Mouse (Mus musculus): ENCODE data around the gene Btd. TPM values are rescaled to one million over a fixed set of nuclear protein-coding genes. Genes with fewer than 3 reads are reported as not detected.

Btd gene
- polyA plus RNA-seq, 1 experiment, result 10.5 TPM

DNA sequence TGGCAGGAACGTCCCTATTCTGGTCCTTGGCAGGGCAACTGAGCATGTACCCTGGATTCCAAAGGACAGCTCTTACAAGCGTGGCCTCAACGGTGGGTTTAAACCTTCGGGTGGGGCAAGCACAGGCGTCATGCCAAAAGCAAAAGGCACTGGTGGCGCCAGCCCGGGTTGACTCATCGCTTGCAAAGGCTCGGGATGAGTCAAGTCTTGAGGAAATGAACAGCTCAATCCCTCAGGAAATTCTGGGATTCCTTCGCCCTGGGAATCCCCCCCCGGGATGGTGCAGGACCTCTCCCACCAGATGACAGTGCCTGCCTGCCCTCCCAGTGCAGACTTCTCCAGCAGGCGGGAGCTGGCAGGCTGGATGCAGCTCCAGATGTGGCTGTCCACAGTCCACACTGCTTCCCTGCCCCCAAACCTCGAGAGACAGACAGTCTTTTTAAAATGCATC lies 28.4 kb downstream of the Btd start:
- H3K4me3 ChIP-seq (replicated peaks), result peak overlapping the region; percentile 89
- no peaks in the 10 kb centered on the region for H3K27me3 ChIP-seq (replicated peaks)
- peaks cover 95% of the 10 kb centered on the region for H3K4me1 ChIP-seq
- 0 out of 2 replicates have a peak, but pooled peaks cover 5% of the 10 kb centered on the region for H3K9me3 ChIP-seq
- peaks cover 34% of the 10 kb centered on the region for H3K36me3 ChIP-seq (replicated peaks; ENCODE audit: low read length)
- TF ChIP-seq GATA1 (IDR thresholded peaks at IDR 0.05; ENCODE audit: borderline replicate concordance, low read length) (no peak), FLI1 (IDR thresholded peaks at IDR 0.05; ENCODE audit: low read length) (no peak)

DNA sequence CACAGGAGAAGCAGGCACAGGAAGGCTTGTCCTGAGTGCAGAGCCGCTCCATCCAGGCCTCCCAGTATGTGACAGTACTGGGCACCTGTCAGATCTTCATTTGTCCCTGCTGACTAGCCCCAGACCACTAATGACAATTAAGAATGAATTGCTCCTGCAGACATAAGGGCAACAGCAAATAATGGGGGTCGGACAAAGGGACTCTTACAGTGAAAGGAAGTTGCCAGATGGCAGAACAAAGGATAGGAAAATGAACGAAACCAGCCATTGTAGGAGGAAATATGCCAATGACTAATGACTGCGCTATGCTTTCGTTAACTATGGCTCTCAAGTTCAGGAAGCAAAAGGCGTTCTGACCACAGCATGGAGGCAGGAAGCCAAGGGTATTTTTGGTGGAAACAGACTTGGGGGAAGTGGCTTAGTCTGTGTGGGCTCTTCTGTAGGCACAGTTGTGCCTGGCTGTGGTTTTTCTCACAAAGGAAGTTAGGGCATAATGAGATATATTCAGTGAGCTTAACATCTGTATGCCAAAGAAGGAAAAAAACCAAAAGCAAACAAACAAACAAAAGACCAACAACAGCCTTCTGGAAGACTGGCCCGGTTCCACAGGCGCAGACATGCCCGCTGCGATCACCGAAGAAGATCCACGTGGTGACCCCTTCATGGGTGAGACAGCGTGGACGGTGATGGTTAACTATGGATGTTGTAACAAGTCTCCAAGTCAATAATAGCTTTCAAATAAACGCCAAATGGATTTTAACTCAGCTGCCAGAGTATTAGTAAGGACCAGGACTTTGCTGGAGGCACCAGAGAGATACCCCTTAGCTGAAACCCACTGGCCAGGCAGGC lies 29.0 kb downstream of the Btd start:
- TF ChIP-seq GATA1 (IDR thresholded peaks at IDR 0.05; ENCODE audit: borderline replicate concordance, low read length) (no peak; the same call in 2 of the 3 replicates), FLI1 (IDR thresholded peaks at IDR 0.05; ENCODE audit: low read length) (peak; percentile 60; the same call in 1 of the 2 replicates)
- H3K4me1 ChIP-seq, result peaks cover 88% of the 10 kb centered on the region
- H3K27me3 ChIP-seq (replicated peaks), result no peaks in the 10 kb centered on the region
- 0 out of 2 replicates have a peak, but pooled peaks cover 5% of the 10 kb centered on the region for H3K9me3 ChIP-seq
- peak overlapping the region; percentile 89 for H3K4me3 ChIP-seq (replicated peaks)
- peaks cover 34% of the 10 kb centered on the region for H3K36me3 ChIP-seq (replicated peaks; ENCODE audit: low read length)

DNA sequence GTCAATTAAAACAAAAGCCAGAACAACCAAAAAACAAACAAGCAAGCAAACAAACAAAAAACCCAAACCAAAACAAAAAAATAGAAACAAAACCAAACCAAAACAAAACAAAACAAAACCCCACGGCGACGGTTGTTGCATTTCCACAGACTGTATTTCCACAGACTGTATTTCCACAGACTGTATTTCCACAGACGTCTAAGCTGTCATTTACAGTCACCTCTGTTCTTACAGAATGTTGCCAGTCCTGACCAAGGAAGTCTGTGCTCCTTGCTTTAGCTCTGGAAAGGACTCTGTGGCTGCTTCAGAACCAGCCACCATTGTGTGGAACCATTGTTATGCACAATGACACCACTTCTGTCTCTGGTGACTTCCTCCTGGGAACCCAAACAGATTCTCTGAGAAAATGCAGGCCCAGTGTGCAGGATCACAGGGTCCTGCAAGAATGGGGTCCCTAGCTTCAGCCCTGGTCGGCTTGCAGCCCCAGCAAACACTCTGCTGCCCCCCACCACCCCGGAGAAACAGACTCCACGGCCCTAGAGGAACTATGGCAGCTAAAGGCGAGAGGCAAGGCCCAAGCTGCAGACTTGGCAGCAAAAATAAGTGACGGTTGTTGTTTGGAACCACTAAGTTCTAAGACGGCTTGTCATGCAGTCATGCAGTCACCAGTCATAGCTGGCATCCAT lies 30.9 kb downstream of the Btd start:
- no peak overlapping the region for H3K4me3 ChIP-seq (replicated peaks)
- H3K4me1 ChIP-seq, result peaks cover 70% of the 10 kb centered on the region
- no peak for TF ChIP-seq FLI1 (IDR thresholded peaks at IDR 0.05; ENCODE audit: low read length)
- no peak for TF ChIP-seq GATA1 (IDR thresholded peaks at IDR 0.05; ENCODE audit: borderline replicate concordance, low read length)

DNA sequence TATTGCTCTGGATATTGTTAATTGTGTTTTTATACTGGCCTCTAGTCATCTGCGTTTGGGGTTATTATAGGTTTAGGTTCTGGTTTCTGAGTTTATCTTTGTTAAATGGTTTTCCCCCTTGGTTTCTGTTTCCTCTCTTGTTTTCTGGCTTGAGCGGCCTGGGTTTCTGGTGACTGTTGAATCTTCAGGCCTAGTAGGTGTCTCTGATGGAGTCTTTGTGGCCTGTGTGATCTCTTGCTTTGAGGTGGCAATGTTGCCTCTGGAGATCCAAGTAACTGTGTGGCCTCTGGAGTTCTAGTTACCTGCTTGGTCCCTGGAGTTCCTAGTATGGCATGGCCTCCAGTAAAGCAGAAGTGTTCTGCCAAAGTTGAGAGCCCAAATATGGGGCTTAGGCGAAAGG lies 39.8 kb downstream of the Btd start:
- peaks cover 65% of the 10 kb centered on the region for H3K4me1 ChIP-seq
- no peaks in the 10 kb centered on the region for H3K9me3 ChIP-seq
- H3K4me3 ChIP-seq (replicated peaks), result no peak overlapping the region
- no peaks in the 10 kb centered on the region for H3K36me3 ChIP-seq (replicated peaks; ENCODE audit: low read length)
- H3K27me3 ChIP-seq (replicated peaks), result no peaks in the 10 kb centered on the region
- no peak for TF ChIP-seq FLI1 (IDR thresholded peaks at IDR 0.05; ENCODE audit: low read length)
- no peak for TF ChIP-seq GATA1 (IDR thresholded peaks at IDR 0.05; ENCODE audit: borderline replicate concordance, low read length)

More for the DNA sequence above, 30.9 kb downstream of the Btd start:
- no peaks in the 10 kb centered on the region for H3K27me3 ChIP-seq (replicated peaks)
- peaks cover 16% of the 10 kb centered on the region for H3K36me3 ChIP-seq (replicated peaks; ENCODE audit: low read length)
- 0 out of 2 replicates have a peak, but pooled peaks cover 3% of the 10 kb centered on the region for H3K9me3 ChIP-seq

DNA sequence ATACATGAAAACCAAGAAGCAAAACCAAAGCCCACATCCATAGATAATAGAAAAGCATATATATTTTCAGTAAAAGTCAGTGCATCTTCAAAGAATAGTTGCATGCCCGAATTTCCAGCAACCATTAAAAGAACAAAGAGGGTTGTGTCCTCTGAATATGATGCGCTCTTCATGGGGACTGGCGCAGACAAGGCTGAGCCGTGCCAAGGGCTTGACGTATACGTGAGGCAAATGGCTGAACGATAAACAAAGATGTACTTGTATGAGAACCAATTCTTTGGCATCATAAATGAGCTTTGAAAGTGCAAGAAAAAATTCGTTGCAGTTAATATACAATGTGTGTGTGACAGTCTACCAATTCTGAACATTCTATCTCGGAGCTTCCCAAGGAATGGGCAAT lies 40.5 kb downstream of the Btd start:
- H3K9me3 ChIP-seq, result no peaks in the 10 kb centered on the region
- H3K4me3 ChIP-seq (replicated peaks), result no peak overlapping the region
- H3K4me1 ChIP-seq, result peaks cover 72% of the 10 kb centered on the region
- H3K36me3 ChIP-seq (replicated peaks; ENCODE audit: low read length), result no peaks in the 10 kb centered on the region
- H3K27me3 ChIP-seq (replicated peaks), result no peaks in the 10 kb centered on the region
- TF ChIP-seq GATA1 (IDR thresholded peaks at IDR 0.05; ENCODE audit: borderline replicate concordance, low read length), result no peak
- no peak for TF ChIP-seq FLI1 (IDR thresholded peaks at IDR 0.05; ENCODE audit: low read length)

DNA sequence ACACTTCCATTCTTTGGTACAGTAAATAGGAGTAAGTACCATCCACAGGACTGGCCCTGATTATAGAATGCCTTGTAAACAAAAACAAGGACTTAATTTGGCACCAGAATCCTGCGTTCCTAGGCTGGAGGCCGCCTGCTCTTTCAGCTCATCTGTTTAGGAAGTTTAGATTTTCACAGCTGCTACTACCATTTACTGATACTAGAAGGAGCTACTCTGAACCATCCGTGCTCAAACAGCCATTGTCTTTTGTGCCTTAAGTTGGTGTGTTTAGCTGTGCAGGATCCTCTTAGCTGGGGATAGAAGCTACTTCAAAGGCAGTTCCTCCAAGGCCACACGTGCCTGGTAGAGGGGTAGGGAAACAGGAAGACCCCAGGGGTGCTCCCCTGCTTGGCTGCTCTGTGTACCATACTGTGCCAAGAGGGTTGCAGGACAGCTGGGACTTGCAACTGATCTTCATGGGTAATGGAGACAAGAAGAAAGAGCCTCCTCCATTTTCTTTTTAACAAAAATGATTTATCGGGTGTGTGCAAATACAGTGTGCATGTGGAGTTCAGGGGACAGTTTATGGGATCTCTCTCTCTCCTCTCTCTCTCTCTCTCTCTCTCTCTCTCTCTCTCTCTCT lies 41.2 kb downstream of the Btd start:
- H3K9me3 ChIP-seq, result no peaks in the 10 kb centered on the region
- no peak overlapping the region for H3K4me3 ChIP-seq (replicated peaks)
- no peaks in the 10 kb centered on the region for H3K27me3 ChIP-seq (replicated peaks)
- TF ChIP-seq GATA1 (IDR thresholded peaks at IDR 0.05; ENCODE audit: borderline replicate concordance, low read length) (no peak), FLI1 (IDR thresholded peaks at IDR 0.05; ENCODE audit: low read length) (no peak)
- H3K36me3 ChIP-seq (replicated peaks; ENCODE audit: low read length), result no peaks in the 10 kb centered on the region
- peaks cover 79% of the 10 kb centered on the region for H3K4me1 ChIP-seq

DNA sequence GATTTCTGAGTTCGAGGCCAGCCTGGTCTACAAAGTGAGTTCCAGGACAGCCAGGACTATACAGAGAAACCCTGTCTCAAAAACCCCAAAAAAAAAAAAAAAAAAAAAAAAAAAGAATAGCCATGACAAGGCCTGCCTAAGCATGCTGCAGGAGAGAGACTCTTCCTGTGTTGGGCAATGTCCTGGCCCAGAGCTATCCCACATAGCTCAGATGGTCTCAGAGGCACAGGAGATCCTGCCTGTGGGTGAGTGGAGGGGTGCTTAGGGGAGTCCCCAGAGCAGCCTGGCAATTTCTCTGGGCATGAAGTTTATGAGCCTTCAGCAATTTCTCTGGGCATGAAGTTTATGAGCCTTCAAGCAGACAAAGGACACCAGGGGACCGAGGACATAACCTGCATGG lies 42.8 kb downstream of the Btd start:
- no peak for TF ChIP-seq GATA1 (IDR thresholded peaks at IDR 0.05; ENCODE audit: borderline replicate concordance, low read length)
- no peak for TF ChIP-seq FLI1 (IDR thresholded peaks at IDR 0.05; ENCODE audit: low read length)
- Histone ChIP-seq H3K36me3 (replicated peaks; ENCODE audit: low read length) (no peaks in the 10 kb centered on the region), H3K9me3 (no peaks in the 10 kb centered on the region), H3K4me3 (replicated peaks) (peak overlapping the region; percentile 29), H3K27me3 (replicated peaks) (no peaks in the 10 kb centered on the region), H3K4me1 (peaks cover 92% of the 10 kb centered on the region)

DNA sequence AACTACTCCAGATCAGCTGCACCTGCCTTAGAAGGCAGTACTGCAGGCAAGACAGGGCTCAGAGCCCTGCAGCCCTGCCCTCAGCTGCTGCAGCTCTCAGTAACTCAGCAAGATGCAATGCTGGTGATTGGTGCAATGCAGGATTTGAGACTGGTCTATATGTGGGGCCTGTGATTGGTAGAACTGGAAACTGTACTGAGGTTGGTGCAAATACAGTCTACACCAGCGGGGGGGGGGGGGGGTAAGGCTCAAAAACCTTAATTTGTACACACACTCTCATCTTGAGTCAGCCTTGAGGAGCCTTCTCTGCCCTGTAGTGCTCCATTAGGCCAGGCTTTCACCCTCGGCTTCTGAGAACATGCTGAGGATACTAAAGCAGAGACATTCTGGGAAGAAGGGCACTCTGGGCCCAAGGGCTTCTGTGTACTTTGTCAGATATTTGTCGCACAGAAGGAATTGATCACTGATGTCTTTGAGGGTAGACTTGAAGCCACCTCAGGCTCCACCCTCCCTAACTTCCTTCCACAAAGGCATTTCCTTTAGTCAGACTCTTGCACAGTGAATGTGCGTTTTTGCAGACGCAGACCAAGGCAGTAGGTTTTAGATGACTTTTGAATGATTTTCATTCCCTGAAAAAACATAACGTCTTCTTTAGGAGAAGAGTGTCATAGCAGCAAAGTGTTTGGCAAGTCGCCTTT lies 43.7 kb downstream of the Btd start:
- TF ChIP-seq FLI1 (IDR thresholded peaks at IDR 0.05; ENCODE audit: low read length) (no peak), GATA1 (IDR thresholded peaks at IDR 0.05; ENCODE audit: borderline replicate concordance, low read length) (no peak)
- H3K27me3 ChIP-seq (replicated peaks), result no peaks in the 10 kb centered on the region
- H3K36me3 ChIP-seq (replicated peaks; ENCODE audit: low read length), result no peaks in the 10 kb centered on the region
- peaks cover 95% of the 10 kb centered on the region for H3K4me1 ChIP-seq
- peak overlapping the region; percentile 81 for H3K4me3 ChIP-seq (replicated peaks)
- H3K9me3 ChIP-seq, result no peaks in the 10 kb centered on the region

DNA sequence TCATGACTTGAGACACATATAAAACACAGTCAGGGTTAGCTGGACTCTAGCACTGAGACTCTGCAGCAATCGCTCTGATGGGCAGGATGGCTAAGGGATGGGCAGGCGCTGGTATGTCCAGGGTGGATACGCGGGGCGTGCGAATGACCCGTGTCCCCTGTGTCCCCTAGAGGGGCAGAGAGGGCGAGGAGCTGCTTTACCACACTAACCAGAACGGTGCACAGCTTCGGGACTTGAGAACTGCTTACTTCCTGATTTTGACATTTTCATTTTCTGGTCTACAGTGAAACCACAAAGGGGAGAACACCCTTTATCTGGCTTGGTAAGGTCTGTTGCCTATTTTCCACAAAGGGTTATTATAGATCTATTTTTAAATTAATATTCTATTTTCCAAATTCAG lies 44.9 kb downstream of the Btd start:
- TF ChIP-seq GATA1 (IDR thresholded peaks at IDR 0.05; ENCODE audit: borderline replicate concordance, low read length) (no peak), FLI1 (IDR thresholded peaks at IDR 0.05; ENCODE audit: low read length) (no peak)
- H3K27me3 ChIP-seq (replicated peaks), result no peaks in the 10 kb centered on the region
- peaks cover 2% of the 10 kb centered on the region for H3K36me3 ChIP-seq (replicated peaks; ENCODE audit: low read length)
- no peaks in the 10 kb centered on the region for H3K9me3 ChIP-seq
- peak overlapping the region; percentile 87 for H3K4me3 ChIP-seq (replicated peaks)
- peaks cover 96% of the 10 kb centered on the region for H3K4me1 ChIP-seq
